Mouse (Mus musculus): ENCODE results near the gene Apoc1. TPM values are rescaled to one million over a fixed set of nuclear protein-coding genes. Genes with fewer than 3 reads are reported as not detected.

Apoc1 gene
- polyA plus RNA-seq, 1 experiment from 2014 or later: 14.6 TPM

DNA sequence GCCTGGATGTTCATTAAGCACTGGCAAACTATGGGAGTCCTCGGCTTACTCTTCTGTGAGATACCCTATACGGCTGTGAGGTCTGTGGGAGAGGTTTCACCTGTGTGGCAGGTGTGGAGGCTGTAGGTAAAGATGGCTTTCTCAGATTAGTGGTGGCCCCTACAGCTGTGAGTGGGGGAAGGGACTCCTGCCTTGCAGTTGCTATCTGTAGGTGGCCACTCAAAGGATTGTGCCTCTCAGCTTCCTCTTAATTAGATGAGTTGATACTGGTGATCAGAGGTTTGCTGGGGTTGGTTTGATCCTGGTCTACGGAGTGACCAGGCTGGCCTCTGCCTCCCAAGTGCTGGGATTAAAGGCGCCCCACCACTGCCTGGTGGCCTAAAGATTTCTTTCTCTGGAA lies 12.0 kb upstream of the Apoc1 start:
- Histone ChIP-seq H3K36me3 (ENCODE audit: control insufficient read depth, insufficient read depth, low read length) (peaks cover 69% of the 10 kb centered on the region), H3K9ac (ENCODE audit: low read length) (no peak overlapping the region), H3K4me3 (ENCODE audit: control insufficient read depth in 1 of 2, insufficient read depth in 1 of 2, low read depth in 1 of 2, low read length in 2 of 2) (no peak overlapping the region), H3K27ac (replicated peaks in 1 of 2; ENCODE audit: control insufficient read depth in 1 of 2, insufficient read depth in 1 of 2, low read depth in 2 of 2, low read length in 2 of 2) (no peak overlapping the region), H3K27me3 (ENCODE audit: control insufficient read depth, insufficient read depth, low read length) (no peaks in the 10 kb centered on the region), H3K4me1 (ENCODE audit: control insufficient read depth in 2 of 2, insufficient read depth in 2 of 2, low read length in 2 of 2) (peaks cover 6 to 17% of the 10 kb centered on the region in 2 experiments), H3K4me2 (ENCODE audit: low read length) (no peak overlapping the region), H3K9me3 (ENCODE audit: control insufficient read depth, low read length) (no peaks in the 10 kb centered on the region)
- ATAC-seq (ENCODE audit: insufficient number of reproducible peaks, insufficient read depth, low FRiP score, low read depth): no peak
- WGBS: 89% methylated on average over 4 of the region's 4 CpGs

GRCm38 (mm10) chr7:19702859-19703555 lies 10.5 kb upstream of the Apoc1 start:
- no peak overlapping the region for H3K4me3 ChIP-seq (ENCODE audit: control insufficient read depth in 1 of 2, insufficient read depth in 1 of 2, low read depth in 1 of 2, low read length in 2 of 2)
- no peaks in the 10 kb centered on the region for H3K9me3 ChIP-seq (ENCODE audit: control insufficient read depth, low read length)
- no peak overlapping the region for H3K27ac ChIP-seq (replicated peaks in 1 of 2; ENCODE audit: control insufficient read depth in 1 of 2, insufficient read depth in 1 of 2, low read depth in 2 of 2, low read length in 2 of 2)
- peaks cover 55% of the 10 kb centered on the region for H3K36me3 ChIP-seq (ENCODE audit: control insufficient read depth, insufficient read depth, low read length)
- H3K27me3 ChIP-seq (ENCODE audit: control insufficient read depth, insufficient read depth, low read length): no peaks in the 10 kb centered on the region
- WGBS: 88% methylated on average over 16 of the region's 16 CpGs
- no peak overlapping the region for H3K9ac ChIP-seq (ENCODE audit: low read length)
- no peak for ATAC-seq (ENCODE audit: insufficient number of reproducible peaks, insufficient read depth, low FRiP score, low read depth)
- H3K4me1 ChIP-seq (ENCODE audit: control insufficient read depth in 2 of 2, insufficient read depth in 2 of 2, low read length in 2 of 2): peaks cover 18 to 31% of the 10 kb centered on the region in 2 experiments
- no peak overlapping the region for H3K4me2 ChIP-seq (ENCODE audit: low read length)

GRCm38 (mm10) chr7:19701069-19701761 lies 8.8 kb upstream of the Apoc1 start:
- Histone ChIP-seq H3K9ac (ENCODE audit: low read length) (peak overlapping the region; percentile 21; the same call in 1 of the 2 replicates), H3K36me3 (ENCODE audit: control insufficient read depth, insufficient read depth, low read length) (peaks cover 46% of the 10 kb centered on the region), H3K27me3 (ENCODE audit: control insufficient read depth, insufficient read depth, low read length) (no peaks in the 10 kb centered on the region), H3K4me3 (ENCODE audit: control insufficient read depth in 1 of 2, insufficient read depth in 1 of 2, low read depth in 1 of 2, low read length in 2 of 2) (no peak overlapping the region), H3K9me3 (ENCODE audit: control insufficient read depth, low read length) (no peaks in the 10 kb centered on the region), H3K4me2 (ENCODE audit: low read length) (0 out of 2 replicates have a peak overlapping the region, but pooled peaks have one; percentile 17), H3K4me1 (ENCODE audit: control insufficient read depth in 2 of 2, insufficient read depth in 2 of 2, low read length in 2 of 2) (peaks cover 19 to 33% of the 10 kb centered on the region in 2 experiments), H3K27ac (replicated peaks in 1 of 2; ENCODE audit: control insufficient read depth in 1 of 2, insufficient read depth in 1 of 2, low read depth in 2 of 2, low read length in 2 of 2) (peak overlapping the region; percentile 47 to 73; a peak in 3 of 4 replicates)
- ATAC-seq (ENCODE audit: insufficient number of reproducible peaks, insufficient read depth, low FRiP score, low read depth): 0 out of 2 replicates have a peak, but pooled peaks have one; percentile 46
- WGBS: 23% methylated on average over 22 of the region's 22 CpGs

- no peaks in the 10 kb centered on the region for H3K27me3 ChIP-seq (ENCODE audit: control insufficient read depth, insufficient read depth, low read length)
- peaks cover 44% of the 10 kb centered on the region for H3K36me3 ChIP-seq (ENCODE audit: control insufficient read depth, insufficient read depth, low read length)
- H3K9ac ChIP-seq (ENCODE audit: low read length): peak overlapping the region; percentile 21; the same call in 1 of the 2 replicates
- H3K27ac ChIP-seq (replicated peaks in 1 of 2; ENCODE audit: control insufficient read depth in 1 of 2, insufficient read depth in 1 of 2, low read depth in 2 of 2, low read length in 2 of 2): peak overlapping the region; percentile 47 to 73; a peak in 3 of 4 replicates
- H3K9me3 ChIP-seq (ENCODE audit: control insufficient read depth, low read length): no peaks in the 10 kb centered on the region
- H3K4me2 ChIP-seq (ENCODE audit: low read length): 0 out of 2 replicates have a peak overlapping the region, but pooled peaks have one; percentile 17
- no peak for ATAC-seq (ENCODE audit: insufficient number of reproducible peaks, insufficient read depth, low FRiP score, low read depth)
- 57% methylated on average over 12 of the region's 12 CpGs for WGBS
- H3K4me3 ChIP-seq (ENCODE audit: control insufficient read depth in 1 of 2, insufficient read depth in 1 of 2, low read depth in 1 of 2, low read length in 2 of 2): no peak overlapping the region
- H3K4me1 ChIP-seq (ENCODE audit: control insufficient read depth in 2 of 2, insufficient read depth in 2 of 2, low read length in 2 of 2): peaks cover 19 to 33% of the 10 kb centered on the region in 2 experiments
These were observed 8.0 kb upstream of the Apoc1 start for GRCm38 (mm10) chr7:19700299-19701068.

GRCm38 (mm10) chr7:19699827-19700148 lies 7.3 kb upstream of the Apoc1 start:
- ATAC-seq (ENCODE audit: insufficient number of reproducible peaks, insufficient read depth, low FRiP score, low read depth): no peak
- peak overlapping the region; percentile 79; the same call in 1 of the 2 replicates for H3K4me2 ChIP-seq (ENCODE audit: low read length)
- peaks cover 24 to 39% of the 10 kb centered on the region in 2 experiments for H3K4me1 ChIP-seq (ENCODE audit: control insufficient read depth in 2 of 2, insufficient read depth in 2 of 2, low read length in 2 of 2)
- peaks cover 37% of the 10 kb centered on the region for H3K36me3 ChIP-seq (ENCODE audit: control insufficient read depth, insufficient read depth, low read length)
- H3K4me3 ChIP-seq (ENCODE audit: control insufficient read depth in 1 of 2, insufficient read depth in 1 of 2, low read depth in 1 of 2, low read length in 2 of 2): no peak overlapping the region
- no peaks in the 10 kb centered on the region for H3K9me3 ChIP-seq (ENCODE audit: control insufficient read depth, low read length)
- H3K27ac ChIP-seq (replicated peaks in 1 of 2; ENCODE audit: control insufficient read depth in 1 of 2, insufficient read depth in 1 of 2, low read depth in 2 of 2, low read length in 2 of 2): peak overlapping the region in 1 of 2 experiments; percentile 41; a peak in 1 of 4 replicates
- H3K9ac ChIP-seq (ENCODE audit: low read length): peak overlapping the region; percentile 74; the same call in 1 of the 2 replicates
- no peaks in the 10 kb centered on the region for H3K27me3 ChIP-seq (ENCODE audit: control insufficient read depth, insufficient read depth, low read length)
- 75% methylated on average over 4 of the region's 4 CpGs for WGBS

- Histone ChIP-seq H3K9ac (ENCODE audit: low read length) (peak within 1 kb of the TSS; percentile 74), H3K27me3 (ENCODE audit: control insufficient read depth, insufficient read depth, low read length) (no peaks in the 10 kb centered on the region), H3K4me2 (ENCODE audit: low read length) (peak within 1 kb of the TSS; percentile 79), H3K4me3 (ENCODE audit: control insufficient read depth in 1 of 2, insufficient read depth in 1 of 2, low read depth in 1 of 2, low read length in 2 of 2) (peak within 1 kb of the TSS; percentile 43 to 48), H3K4me1 (ENCODE audit: control insufficient read depth in 2 of 2, insufficient read depth in 2 of 2, low read length in 2 of 2) (peaks cover 30 to 45% of the 10 kb centered on the region in 2 experiments), H3K36me3 (ENCODE audit: control insufficient read depth, insufficient read depth, low read length) (peaks cover 32% of the 10 kb centered on the region), H3K27ac (replicated peaks in 1 of 2; ENCODE audit: control insufficient read depth in 1 of 2, insufficient read depth in 1 of 2, low read depth in 2 of 2, low read length in 2 of 2) (peak within 1 kb of the TSS; percentile 32 to 41), H3K9me3 (ENCODE audit: control insufficient read depth, low read length) (no peaks in the 10 kb centered on the region)
- peak; percentile 55 for ATAC-seq (ENCODE audit: insufficient number of reproducible peaks, insufficient read depth, low FRiP score, low read depth)
- WGBS: 1% methylated on average over 19 of the region's 20 CpGs
These were observed 6.7 kb upstream of the Apoc1 start, which contains the start of gene Apoe for GRCm38 (mm10) chr7:19698907-19699826. TSS of gene Apoe (minus strand) at chr7:19699188.

All from heart, embryonic 14.5 days (tissue).